Mouse (Mus musculus): ENCODE data around the gene Cyb5b. TPM values are rescaled to one million over a fixed set of nuclear protein-coding genes. Genes with fewer than 3 reads are reported as not detected.

Cyb5b gene
- total and polyA plus RNA-seq, 2 experiments from 2014 or later, result 81.6 to 89.5 TPM

DNA sequence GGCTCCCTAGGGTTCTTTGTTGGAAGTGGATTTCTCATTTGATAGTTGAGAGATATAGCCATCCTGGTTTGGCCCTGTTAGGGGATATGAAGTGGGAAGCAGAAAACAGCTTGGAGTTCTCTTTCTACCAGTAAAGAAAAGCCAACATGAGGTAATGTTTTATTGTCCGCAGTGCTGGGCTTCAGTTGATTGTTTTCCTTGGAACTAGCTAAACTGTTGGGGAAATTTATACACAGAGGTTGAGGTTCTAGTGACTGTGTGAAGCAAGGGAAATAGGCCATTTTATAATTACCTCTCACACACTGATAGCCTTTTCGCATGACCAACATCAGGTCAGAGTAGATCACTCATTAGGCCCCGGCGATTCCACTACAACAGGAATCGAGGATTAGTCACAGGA lies 37.2 kb downstream of the Cyb5b start:
- no peaks in the 10 kb centered on the region for H3K4me1 ChIP-seq (ENCODE audit: insufficient read depth, low read length)
- 80% methylated on average over 5 of the region's 5 CpGs for WGBS

DNA sequence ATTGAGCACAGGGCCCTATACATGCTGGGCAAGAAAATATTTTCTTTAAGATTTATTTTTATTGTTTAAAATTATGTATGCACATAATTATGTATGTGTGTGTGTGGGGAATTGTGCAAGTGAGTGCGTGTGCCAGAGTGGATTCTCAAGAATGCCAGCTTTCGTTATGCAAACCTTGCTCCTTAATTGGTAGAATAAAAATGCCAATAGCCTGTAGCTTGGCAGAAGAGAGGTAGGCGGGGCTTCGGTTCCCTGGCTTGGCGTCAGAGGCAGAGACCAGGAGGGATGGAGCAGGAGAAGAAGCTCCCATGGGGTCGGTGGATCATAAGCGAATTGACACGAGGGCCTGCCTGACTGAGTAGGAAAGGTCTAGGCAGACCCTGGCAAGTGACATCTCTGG lies 42.2 kb downstream of the Cyb5b start:
- H3K36me3 ChIP-seq (ENCODE audit: insufficient read depth, low read length), result no peaks in the 10 kb centered on the region
- H3K9ac ChIP-seq (replicated peaks; ENCODE audit: low read length), result no peak overlapping the region
- no peak overlapping the region for H3K4me2 ChIP-seq (ENCODE audit: low read depth, low read length)
- peak; percentile 12 for DNase-seq (ENCODE audit: low spot score)
- H3K9me3 ChIP-seq (ENCODE audit: low read length), result no peaks in the 10 kb centered on the region
- no peaks in the 10 kb centered on the region for H3K4me1 ChIP-seq (ENCODE audit: insufficient read depth, low read length)
- H3K4me3 ChIP-seq (ENCODE audit: low read length), result no peak overlapping the region
- no peak for ATAC-seq
- WGBS, result 50% methylated on average over 8 of the region's 8 CpGs
- no peak for TF ChIP-seq CTCF (IDR thresholded peaks at IDR 0.05; ENCODE audit: low read depth)
- H3K27ac ChIP-seq, result no peak overlapping the region
- no peaks in the 10 kb centered on the region for H3K27me3 ChIP-seq (ENCODE audit: insufficient read depth, low read length)

More for the DNA sequence above, 37.2 kb downstream of the Cyb5b start:
- Histone ChIP-seq H3K9me3 (ENCODE audit: low read length) (no peaks in the 10 kb centered on the region), H3K9ac (replicated peaks; ENCODE audit: low read length) (no peak overlapping the region), H3K4me2 (ENCODE audit: low read depth, low read length) (no peak overlapping the region), H3K36me3 (ENCODE audit: insufficient read depth, low read length) (peaks cover 25% of the 10 kb centered on the region), H3K27me3 (ENCODE audit: insufficient read depth, low read length) (no peaks in the 10 kb centered on the region), H3K27ac (no peak overlapping the region), H3K4me3 (ENCODE audit: low read length) (no peak overlapping the region)
- ATAC-seq, result no peak
- DNase-seq (ENCODE audit: low spot score), result no peak
- TF ChIP-seq CTCF (IDR thresholded peaks at IDR 0.05; ENCODE audit: low read depth), result no peak

DNA sequence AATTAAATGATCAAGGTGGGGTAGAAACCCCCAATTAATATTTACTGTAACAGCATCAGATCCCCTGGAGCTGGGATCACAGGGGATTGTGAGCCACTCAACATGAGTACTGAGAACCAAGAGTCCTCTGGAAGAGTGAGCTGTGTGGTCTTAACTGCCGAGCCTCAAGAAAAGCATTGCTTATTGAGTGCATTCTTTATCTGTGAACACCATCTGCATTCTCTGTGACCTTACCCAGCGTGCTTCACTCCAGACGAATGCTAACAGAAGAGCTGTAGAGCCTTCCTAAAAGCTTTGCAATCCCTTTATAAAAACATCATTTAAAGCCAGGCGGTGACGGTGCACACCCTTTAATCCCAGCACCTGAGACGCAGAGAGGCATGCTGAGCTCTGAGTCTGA lies 42.9 kb downstream of the Cyb5b start:
- no peaks in the 10 kb centered on the region for H3K4me1 ChIP-seq (ENCODE audit: insufficient read depth, low read length)
- H3K4me3 ChIP-seq (ENCODE audit: low read length), result no peak overlapping the region
- no peak for TF ChIP-seq CTCF (IDR thresholded peaks at IDR 0.05; ENCODE audit: low read depth)
- no peak overlapping the region for H3K9ac ChIP-seq (replicated peaks; ENCODE audit: low read length)
- no peaks in the 10 kb centered on the region for H3K27me3 ChIP-seq (ENCODE audit: insufficient read depth, low read length)
- H3K4me2 ChIP-seq (ENCODE audit: low read depth, low read length), result no peak overlapping the region
- no peak for ATAC-seq
- no peak overlapping the region for H3K27ac ChIP-seq
- no peaks in the 10 kb centered on the region for H3K36me3 ChIP-seq (ENCODE audit: insufficient read depth, low read length)
- H3K9me3 ChIP-seq (ENCODE audit: low read length), result no peaks in the 10 kb centered on the region
- 75% methylated on average over 6 of the region's 6 CpGs for WGBS
- no peak for DNase-seq (ENCODE audit: low spot score)

DNA sequence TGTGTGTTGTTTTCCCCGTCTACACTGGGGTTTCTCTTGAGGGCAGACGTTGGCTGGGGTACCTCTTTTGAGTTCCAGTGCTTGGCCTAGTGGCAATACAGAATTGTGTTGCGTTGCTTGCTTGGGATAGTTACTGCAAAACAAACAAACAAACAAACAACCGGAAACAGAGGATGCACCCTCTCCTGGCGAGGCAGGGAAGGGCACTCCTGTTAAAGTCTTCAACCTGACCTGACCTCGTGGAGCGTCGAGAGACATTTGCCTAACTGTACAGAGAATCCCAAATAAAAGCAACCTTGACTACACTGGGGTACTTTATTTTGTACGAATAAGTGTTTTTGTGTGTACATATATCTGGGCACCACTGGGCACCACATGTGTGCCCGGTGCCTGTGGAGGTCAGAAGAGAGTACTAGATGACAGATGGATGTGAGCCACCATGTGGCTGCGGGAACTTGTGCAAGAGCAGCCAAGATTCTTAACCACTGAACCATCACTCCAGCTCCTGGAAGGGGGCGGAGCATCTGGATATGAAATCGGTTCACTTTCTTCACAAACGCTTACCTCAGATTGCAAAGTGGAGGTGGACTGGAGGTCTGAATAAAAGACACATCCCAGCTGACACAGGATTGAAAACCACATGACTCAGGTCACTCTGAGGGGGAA lies 44.5 kb downstream of the Cyb5b start:
- no peaks in the 10 kb centered on the region for H3K36me3 ChIP-seq (ENCODE audit: insufficient read depth, low read length)
- H3K27me3 ChIP-seq (ENCODE audit: insufficient read depth, low read length), result no peaks in the 10 kb centered on the region
- no peak overlapping the region for H3K4me3 ChIP-seq (ENCODE audit: low read length)
- no peak overlapping the region for H3K4me2 ChIP-seq (ENCODE audit: low read depth, low read length)
- no peaks in the 10 kb centered on the region for H3K4me1 ChIP-seq (ENCODE audit: insufficient read depth, low read length)
- no peak overlapping the region for H3K9ac ChIP-seq (replicated peaks; ENCODE audit: low read length)
- H3K27ac ChIP-seq, result no peak overlapping the region
- DNase-seq (ENCODE audit: low spot score), result no peak
- 89% methylated on average over 14 of the region's 14 CpGs for WGBS
- TF ChIP-seq CTCF (IDR thresholded peaks at IDR 0.05; ENCODE audit: low read depth), result no peak; the same call in 1 of the 2 replicates
- no peak for ATAC-seq
- H3K9me3 ChIP-seq (ENCODE audit: low read length), result no peaks in the 10 kb centered on the region

DNA sequence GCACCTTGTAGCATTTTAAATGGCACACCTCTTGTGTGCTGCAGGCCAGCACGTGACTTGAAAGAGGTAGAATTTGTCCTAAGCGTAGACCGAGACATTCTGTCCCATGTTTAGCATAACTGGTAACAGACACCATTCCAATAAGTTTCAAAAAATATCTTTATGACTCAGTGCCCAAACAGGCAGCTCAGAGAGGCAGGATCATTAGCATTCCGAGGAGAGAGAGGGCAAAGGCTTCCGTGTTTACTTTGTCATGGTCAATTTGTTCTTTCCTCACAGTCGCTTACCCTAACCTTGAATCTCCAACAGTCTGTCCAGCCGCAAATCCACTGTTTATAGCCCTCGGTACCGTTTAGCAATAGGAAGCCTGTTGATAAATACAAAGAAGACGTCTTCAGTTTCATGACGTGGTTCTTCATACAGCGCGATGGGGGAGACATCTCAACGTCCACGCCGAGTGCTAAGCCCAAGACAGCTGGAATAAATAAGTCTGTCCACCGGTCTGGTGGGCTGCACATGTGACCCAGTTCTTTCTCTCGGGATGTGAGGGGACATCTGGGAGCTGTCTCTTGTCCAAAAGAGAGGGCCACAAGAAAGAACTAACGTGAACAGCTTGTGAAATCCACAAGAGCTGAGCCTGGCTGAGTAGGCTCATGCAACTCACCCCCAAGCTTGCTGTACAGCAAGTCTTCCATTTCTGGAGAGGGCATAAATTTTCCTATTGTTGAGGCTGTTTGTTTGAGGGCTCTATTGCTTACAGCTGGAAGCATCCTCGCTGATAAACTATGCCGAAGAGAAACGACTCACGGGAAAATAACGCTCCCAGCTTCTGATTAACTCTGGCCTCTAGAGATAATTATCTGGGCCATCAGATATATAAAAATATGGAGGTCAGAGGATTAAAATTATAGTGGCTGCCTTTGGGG lies 47.7 kb downstream of the Cyb5b start:
- no peak for ATAC-seq
- Histone ChIP-seq H3K27ac (no peak overlapping the region), H3K27me3 (ENCODE audit: insufficient read depth, low read length) (no peaks in the 10 kb centered on the region), H3K4me1 (ENCODE audit: insufficient read depth, low read length) (no peaks in the 10 kb centered on the region), H3K4me2 (ENCODE audit: low read depth, low read length) (no peak overlapping the region), H3K4me3 (ENCODE audit: low read length) (no peak overlapping the region), H3K9me3 (ENCODE audit: low read length) (no peaks in the 10 kb centered on the region), H3K36me3 (ENCODE audit: insufficient read depth, low read length) (no peaks in the 10 kb centered on the region), H3K9ac (replicated peaks; ENCODE audit: low read length) (no peak overlapping the region)
- TF ChIP-seq CTCF (IDR thresholded peaks at IDR 0.05; ENCODE audit: low read depth), result no peak
- 61% methylated on average over 24 of the region's 24 CpGs for WGBS
- no peak for DNase-seq (ENCODE audit: low spot score)

DNA sequence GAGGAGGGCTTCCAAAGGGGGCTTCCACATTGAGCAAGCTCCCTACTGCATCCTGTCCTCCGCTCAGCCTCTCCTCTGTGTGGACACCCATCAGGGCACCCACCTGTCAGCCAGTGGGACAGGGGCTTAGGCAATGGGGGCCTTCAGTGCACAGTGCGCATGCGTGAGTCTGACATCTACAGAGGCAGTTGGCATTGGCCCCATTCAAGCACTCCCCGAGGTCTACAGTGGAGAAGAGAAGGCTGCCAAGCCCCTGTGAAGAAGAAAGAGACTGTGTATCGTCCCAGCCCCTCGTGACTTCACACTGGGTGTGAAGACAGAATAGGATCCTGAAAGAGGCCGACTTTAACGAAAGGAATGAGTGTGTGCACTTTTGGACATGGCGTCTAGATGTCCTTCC lies 54.7 kb downstream of the Cyb5b start:
- Histone ChIP-seq H3K27ac (peak overlapping the region; percentile 78), H3K4me1 (ENCODE audit: insufficient read depth, low read length) (peaks cover 2% of the 10 kb centered on the region; the same call in 1 of the 2 replicates), H3K9me3 (ENCODE audit: low read length) (no peaks in the 10 kb centered on the region), H3K4me3 (ENCODE audit: low read length) (no peak overlapping the region), H3K36me3 (ENCODE audit: insufficient read depth, low read length) (no peaks in the 10 kb centered on the region), H3K4me2 (ENCODE audit: low read depth, low read length) (peak overlapping the region; percentile 39; the same call in 1 of the 2 replicates), H3K27me3 (ENCODE audit: insufficient read depth, low read length) (no peaks in the 10 kb centered on the region), H3K9ac (replicated peaks; ENCODE audit: low read length) (no peak overlapping the region)
- peak; percentile 65 for DNase-seq (ENCODE audit: low spot score)
- no peak for TF ChIP-seq CTCF (IDR thresholded peaks at IDR 0.05; ENCODE audit: low read depth)
- peak; percentile 83 for ATAC-seq
- WGBS, result 61% methylated on average over 9 of the region's 9 CpGs
